Mouse (Mus musculus): ENCODE results near the gene Hdac9.

- TF ChIP-seq POLR2A (IDR thresholded peaks at IDR 0.05; ENCODE audit: borderline replicate concordance, control insufficient read depth, low read depth, low read length) (no peak), CTCF (IDR thresholded peaks at IDR 0.05; ENCODE audit: control insufficient read depth, insufficient read depth, low read length) (no peak)
Measured at GRCm38 (mm10) chr12:34200030-34200446, 716.9 kb downstream of the Hdac9 start.
